Mouse (Mus musculus) embryonic facial prominence, embryonic 14.5 days (tissue): Measurements from ENCODE around the gene Gdpd3. TPM values are rescaled to one million over a fixed set of nuclear protein-coding genes. Genes with fewer than 3 reads are reported as not detected.

Source experiments
- ATAC-seq: fragments of 200-750 bp; cut with Nextera tagmentation; 2 replicates; pipeline ENCODE4 v1.8.0; 2017; ENCODE audit warnings: low read depth, moderate number of reproducible peaks, moderate TSS enrichment
- DNase-seq: peaks from one replicate; pipeline ENCODE4 v3.0.0-alpha.2; 2015; ENCODE audit warnings: low spot score
- H3K27ac ChIP-seq: fragments of 300-500 bp; sonication (generic); replicated peaks from 2 replicates; pipeline ENCODE4 v1.5.1; 2014; ENCODE audit warnings: low read depth, mild to moderate bottlenecking, low read length, moderate library complexity
- H3K27me3 ChIP-seq: fragments of 300-500 bp; sonication (generic); replicated peaks from 2 replicates; pipeline ENCODE4 v1.6.1; 2014; ENCODE audit warnings: low read length; ENCODE audit not compliant: control insufficient read depth, insufficient read depth
- H3K36me3 ChIP-seq: fragments of 300-500 bp; sonication (generic); 2 replicates; pipeline ENCODE4 v1.6.1; 2014; ENCODE audit warnings: low read length, mixed read lengths; ENCODE audit not compliant: control insufficient read depth, insufficient read depth
- H3K4me1 ChIP-seq: fragments of 300-500 bp; sonication (generic); 2 replicates; pipeline ENCODE4 v1.6.1; 2014; ENCODE audit warnings: antibody characterized with exemption, low read length; ENCODE audit not compliant: control insufficient read depth, insufficient read depth
- H3K4me2 ChIP-seq: fragments of 300-500 bp; sonication (generic); 2 replicates; pipeline ENCODE4 v1.6.1; 2014; ENCODE audit warnings: low read depth, mild to moderate bottlenecking, low read length, moderate library complexity, mixed read lengths
- H3K4me3 ChIP-seq: fragments of 300-500 bp; sonication (generic); 2 replicates; pipeline ENCODE4 v1.5.1; 2014; ENCODE audit warnings: low read depth, mild to moderate bottlenecking, low read length
- H3K9ac ChIP-seq: fragments of 300-500 bp; sonication (generic); 2 replicates; pipeline ENCODE4 v1.6.1; 2014; ENCODE audit warnings: low read depth, mild to moderate bottlenecking, low read length, moderate library complexity, mixed read lengths
- H3K9me3 ChIP-seq: fragments of 300-500 bp; sonication (generic); 2 replicates; pipeline ENCODE4 v1.6.1; 2016; ENCODE audit warnings: low read length; ENCODE audit not compliant: control insufficient read depth
- WGBS: fragments of 180-500 bp; shearing (Covaris S2); extraction: QIAGEN DNeasy Blood & Tissue Kit; methylation state at CpG from one replicate; pipeline ENCODE4 v1.1.7; 2014; 5-methylcytosine and 5-hydroxymethylcytosine counted together
- polyA plus RNA-seq: library from polyadenylated mRNA; unstranded; fragments of >200 nt; fragmentation: Nextera tagmentation; extraction: Ambion mirVana; gene quantifications from 2 replicates; pipeline ENCODE4 v1.2.1, GENCODE M21; 2014

The Gdpd3 gene
- polyA plus RNA-seq, 1 experiment from 2014 or later = 5.1 TPM

GRCm38 (mm10) chr7:126795387-126796317, 29.5 kb downstream of the Gdpd3 start:
- Histone ChIP-seq H3K27ac (no peak overlapping the region), H3K36me3 (peaks cover 38% of the 10 kb centered on the region), H3K4me2 (no peak overlapping the region), H3K9me3 (no peaks in the 10 kb centered on the region), H3K9ac (no peak overlapping the region), H3K4me3 (no peak overlapping the region), H3K4me1 (peaks cover 16% of the 10 kb centered on the region), H3K27me3 (no peaks in the 10 kb centered on the region)
- ATAC-seq (no peak), DNase-seq (no peak)
- WGBS = 85% methylated on average over 16 of the region's 16 CpGs

GRCm38 (mm10) chr7:126796350-126796932, 30.3 kb downstream of the Gdpd3 start:
- Histone ChIP-seq H3K9me3 (no peaks in the 10 kb centered on the region), H3K4me1 (peaks cover 11% of the 10 kb centered on the region), H3K4me2 (peak overlapping the region; percentile 82), H3K4me3 (0 out of 2 replicates have a peak overlapping the region, but pooled peaks have one; percentile 88), H3K36me3 (peaks cover 38% of the 10 kb centered on the region), H3K27me3 (no peaks in the 10 kb centered on the region), H3K27ac (no peak overlapping the region), H3K9ac (0 out of 2 replicates have a peak overlapping the region, but pooled peaks have one; percentile 81)
- DNase-seq (peak; percentile 34), ATAC-seq (no peak)
- WGBS = 72% methylated on average over 8 of the region's 8 CpGs

- H3K27ac ChIP-seq = peak within 1 kb of the TSS; percentile 93
- H3K4me1 ChIP-seq = peaks cover 11% of the 10 kb centered on the region
- H3K9me3 ChIP-seq = no peaks in the 10 kb centered on the region
- DNase-seq (peak; percentile 13), ATAC-seq (no peak)
- 21% methylated on average over 17 of the region's 21 CpGs for WGBS
- H3K4me2 ChIP-seq = peak within 1 kb of the TSS; percentile 82
- peak within 1 kb of the TSS; percentile 88 for H3K4me3 ChIP-seq
- H3K27me3 ChIP-seq = no peaks in the 10 kb centered on the region
- H3K9ac ChIP-seq = peak within 1 kb of the TSS; percentile 81
- H3K36me3 ChIP-seq = peaks cover 38% of the 10 kb centered on the region
Observed at GRCm38 (mm10) chr7:126797411-126798126, 31.4 kb downstream of the Gdpd3 start, which contains the start of gene Fam57b. TSS of gene Fam57b (plus strand) at chr7:126797668.

- H3K9me3 ChIP-seq = no peaks in the 10 kb centered on the region
- ATAC-seq (no peak), DNase-seq (no peak)
- WGBS = under 1% methylated on average over 40 of the region's 40 CpGs
- H3K4me1 ChIP-seq = peaks cover 11% of the 10 kb centered on the region
- H3K27ac ChIP-seq = peak overlapping the region; percentile 93
- H3K9ac ChIP-seq = peak overlapping the region; percentile 81
- H3K4me2 ChIP-seq = peak overlapping the region; percentile 82
- H3K36me3 ChIP-seq = peaks cover 38% of the 10 kb centered on the region
- no peaks in the 10 kb centered on the region for H3K27me3 ChIP-seq
- H3K4me3 ChIP-seq = peak overlapping the region; percentile 88
Observed at GRCm38 (mm10) chr7:126798127-126799049, 32.3 kb downstream of the Gdpd3 start.

- 2% methylated on average over 10 of the region's 36 CpGs for WGBS
- H3K36me3 ChIP-seq = peaks cover 39% of the 10 kb centered on the region
Observed at GRCm38 (mm10) chr7:126799050-126799467, 32.9 kb downstream of the Gdpd3 start.

GRCm38 (mm10) chr7:126799468-126800268, 33.5 kb downstream of the Gdpd3 start:
- Histone ChIP-seq H3K9me3 (no peaks in the 10 kb centered on the region), H3K4me3 (peak overlapping the region; percentile 88), H3K9ac (peak overlapping the region; percentile 84), H3K27ac (peak overlapping the region; percentile 99), H3K4me2 (peak overlapping the region; percentile 82), H3K4me1 (peaks cover 11% of the 10 kb centered on the region), H3K36me3 (peaks cover 38% of the 10 kb centered on the region), H3K27me3 (no peaks in the 10 kb centered on the region)
- ATAC-seq = peak; percentile 92
- WGBS = under 1% methylated on average over 36 of the region's 38 CpGs
- no peak for DNase-seq

More at GRCm38 (mm10) chr7:126799050-126799467, 32.9 kb downstream of the Gdpd3 start:
- Histone ChIP-seq H3K27me3 (no peaks in the 10 kb centered on the region), H3K9ac (peak overlapping the region; percentile 84), H3K4me2 (peak overlapping the region; percentile 82), H3K4me1 (peaks cover 11% of the 10 kb centered on the region), H3K27ac (peak overlapping the region; percentile 99), H3K9me3 (no peaks in the 10 kb centered on the region), H3K4me3 (peak overlapping the region; percentile 88)
- ATAC-seq (peak; percentile 97), DNase-seq (peak; percentile 99)

- peak overlapping the region; percentile 84 for H3K9ac ChIP-seq
- no peak for DNase-seq
- peaks cover 11% of the 10 kb centered on the region for H3K4me1 ChIP-seq
- H3K4me2 ChIP-seq = peak overlapping the region; percentile 82
- peak overlapping the region; percentile 99 for H3K27ac ChIP-seq
- ATAC-seq = no peak
- no peaks in the 10 kb centered on the region for H3K27me3 ChIP-seq
- H3K4me3 ChIP-seq = peak overlapping the region; percentile 88
- no peaks in the 10 kb centered on the region for H3K9me3 ChIP-seq
- H3K36me3 ChIP-seq = peaks cover 32% of the 10 kb centered on the region
- 52% methylated on average over 5 of the region's 5 CpGs for WGBS
Observed at GRCm38 (mm10) chr7:126800269-126801056, 34.3 kb downstream of the Gdpd3 start.
